Mouse (Mus musculus) heart, embryonic 14.5 days (tissue): ENCODE measurements around the gene Nol3. TPM values are rescaled to one million over a fixed set of nuclear protein-coding genes. Genes with fewer than 3 reads are reported as not detected.

Experiments
- ATAC-seq: fragments of 200-750 bp; cut with Nextera tagmentation; 2 replicates; pipeline ENCODE4 v1.8.0; 2017; ENCODE audit warnings: low read depth, moderate TSS enrichment; ENCODE audit not compliant: insufficient number of reproducible peaks, insufficient read depth, low FRiP score
- H3K27ac ChIP-seq, 2 experiments: fragments of 200-500 bp in 1 of 2; fragments of 300-500 bp in 1 of 2; sonication (generic) in 1 of 2; replicated peaks in 1 of 2; 2 replicates each; pipeline ENCODE4 v1.5.1; 2012 to 2014; ENCODE audit warnings: low read depth in 2 of 2, low read length in 2 of 2, control low read depth in 1 of 2, mild to moderate bottlenecking in 1 of 2, mixed read lengths in 1 of 2; ENCODE audit not compliant: control insufficient read depth in 1 of 2, insufficient read depth in 1 of 2
- H3K27me3 ChIP-seq: fragments of 300-500 bp; sonication (generic); 2 replicates; pipeline ENCODE4 v1.6.1; 2014; ENCODE audit warnings: mild to moderate bottlenecking, low read length, control low read depth; ENCODE audit not compliant: control insufficient read depth, insufficient read depth
- H3K36me3 ChIP-seq: fragments of 300-500 bp; sonication (generic); 2 replicates; pipeline ENCODE4 v1.6.1; 2014; ENCODE audit warnings: mild to moderate bottlenecking, control low read depth, low read length, mixed read lengths; ENCODE audit not compliant: control insufficient read depth, insufficient read depth
- H3K4me1 ChIP-seq, 2 experiments: fragments of 200-500 bp in 1 of 2; fragments of 300-500 bp in 1 of 2; sonication (generic) in 1 of 2; 2 replicates each; pipeline ENCODE4 v1.6.1; 2012 to 2014; ENCODE audit warnings: low read length in 2 of 2, control low read depth in 1 of 2, mixed read lengths in 1 of 2; ENCODE audit not compliant: control insufficient read depth in 2 of 2, insufficient read depth in 2 of 2
- H3K4me2 ChIP-seq: fragments of 300-500 bp; sonication (generic); 2 replicates; pipeline ENCODE4 v1.6.1; 2014; ENCODE audit warnings: mild to moderate bottlenecking, low read length
- H3K4me3 ChIP-seq, 2 experiments: fragments of 200-500 bp in 1 of 2; fragments of 300-500 bp in 1 of 2; sonication (generic) in 1 of 2; 2 replicates each; pipeline ENCODE4 v1.5.1; 2012 to 2014; ENCODE audit warnings: low read length in 2 of 2, mild to moderate bottlenecking in 2 of 2, control low read depth in 1 of 2, low read depth in 1 of 2, moderate library complexity in 1 of 2; ENCODE audit not compliant: control insufficient read depth in 1 of 2, insufficient read depth in 1 of 2
- H3K9ac ChIP-seq: fragments of 300-500 bp; sonication (generic); 2 replicates; pipeline ENCODE4 v1.6.1; 2014; ENCODE audit warnings: mild to moderate bottlenecking, low read length
- H3K9me3 ChIP-seq: fragments of 300-500 bp; sonication (generic); 2 replicates; pipeline ENCODE4 v1.6.1; 2016; ENCODE audit warnings: low read length, control low read depth; ENCODE audit not compliant: control insufficient read depth
- WGBS: fragments of 180-500 bp; shearing (Covaris S2); extraction: QIAGEN DNeasy Blood & Tissue Kit; methylation state at CpG from one replicate; pipeline ENCODE4 v1.1.7; 2014; 5-methylcytosine and 5-hydroxymethylcytosine counted together
- polyA plus RNA-seq: library from polyadenylated mRNA; unstranded; fragments of >200 nt; fragmentation: Nextera tagmentation; extraction: Ambion mirVana; gene quantifications from 2 replicates; pipeline ENCODE4 v1.2.1, GENCODE M21; 2014

Nol3 gene
- polyA plus RNA-seq, 1 experiment from 2014 or later = 3.4 TPM

DNA sequence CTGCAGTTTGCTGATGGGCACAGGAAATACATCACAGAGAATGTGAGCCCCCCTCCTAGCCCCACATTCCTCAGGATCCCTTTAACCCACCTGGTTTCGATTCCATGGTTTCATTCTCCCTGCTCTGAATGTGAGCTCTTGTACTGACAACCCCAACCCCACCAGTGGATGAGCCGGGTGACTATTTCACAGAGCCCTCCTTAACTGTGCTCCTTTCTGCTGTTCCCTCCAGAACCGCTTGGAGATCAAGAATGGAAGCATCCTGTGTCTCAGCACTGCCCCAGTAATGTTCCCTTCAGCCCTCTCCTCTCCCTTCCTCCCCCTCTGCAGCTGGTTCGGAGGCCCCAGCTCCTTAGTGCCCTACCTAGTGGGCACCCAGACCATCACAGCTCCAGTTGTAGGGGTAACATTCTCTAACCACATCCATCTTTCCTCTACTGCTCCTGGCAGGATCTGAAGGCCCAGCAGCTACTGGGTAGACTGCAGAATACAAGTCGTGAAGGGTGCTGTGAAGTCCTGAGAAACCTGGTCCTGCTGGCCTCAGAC lies 30.3 kb downstream of the Nol3 start:
- H3K27ac ChIP-seq = peak overlapping the region in 1 of 2 experiments; percentile 66; a peak in 2 of 4 replicates
- H3K4me2 ChIP-seq = peak overlapping the region; percentile 83
- no peaks in the 10 kb centered on the region for H3K27me3 ChIP-seq
- H3K9ac ChIP-seq = peak overlapping the region; percentile 74
- 46% methylated on average over 5 of the region's 5 CpGs for WGBS
- H3K4me3 ChIP-seq = peak overlapping the region; percentile 38 to 46
- no peaks in the 10 kb centered on the region for H3K9me3 ChIP-seq
- peaks cover 23 to 31% of the 10 kb centered on the region in 2 experiments for H3K4me1 ChIP-seq
- H3K36me3 ChIP-seq = peaks cover 69% of the 10 kb centered on the region
- ATAC-seq = no peak

DNA sequence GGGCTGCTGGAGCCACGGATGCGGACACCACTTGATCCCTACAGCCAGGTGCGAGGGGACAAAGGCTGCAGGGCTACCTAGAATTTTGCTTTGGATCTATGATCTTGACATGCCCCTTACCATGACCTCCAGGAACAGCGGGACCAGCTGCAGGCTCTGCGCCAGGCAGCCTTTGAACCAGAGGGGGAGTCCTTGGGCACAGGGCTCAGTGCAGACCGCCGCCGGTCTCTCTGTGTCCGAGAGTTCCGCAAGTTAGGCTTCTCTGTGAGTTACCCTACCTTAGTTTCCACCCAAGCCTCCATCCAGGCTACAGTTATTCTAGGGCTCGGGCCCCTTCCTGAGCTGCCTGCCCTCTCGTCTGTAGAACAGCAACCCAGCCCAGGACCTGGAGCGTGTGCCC lies 31.7 kb downstream of the Nol3 start:
- H3K4me2 ChIP-seq = no peak overlapping the region
- no peaks in the 10 kb centered on the region for H3K27me3 ChIP-seq
- no peak overlapping the region for H3K27ac ChIP-seq
- 89% methylated on average over 13 of the region's 13 CpGs for WGBS
- no peak overlapping the region for H3K9ac ChIP-seq
- H3K4me1 ChIP-seq = peaks cover 23 to 31% of the 10 kb centered on the region in 2 experiments
- no peak for ATAC-seq
- peaks cover 69% of the 10 kb centered on the region for H3K36me3 ChIP-seq
- no peak overlapping the region for H3K4me3 ChIP-seq
- H3K9me3 ChIP-seq = no peaks in the 10 kb centered on the region

DNA sequence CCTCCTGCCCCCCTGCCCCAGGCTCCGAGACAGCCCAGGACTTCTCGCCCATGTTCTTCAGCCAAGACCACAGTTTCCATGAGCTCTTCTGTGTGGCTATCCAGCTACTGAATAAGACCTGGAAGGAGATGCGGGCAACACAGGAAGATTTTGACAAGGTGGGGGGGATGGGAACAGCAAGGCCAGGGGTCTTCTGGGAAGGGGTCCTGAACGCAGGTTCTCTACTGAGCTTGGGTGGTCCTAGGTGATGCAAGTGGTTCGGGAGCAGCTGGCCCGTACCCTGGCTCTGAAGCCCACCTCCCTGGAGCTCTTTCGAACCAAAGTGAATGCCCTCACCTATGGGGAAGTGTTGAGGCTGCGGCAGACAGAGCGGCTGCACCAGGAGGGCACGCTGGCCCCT lies 32.5 kb downstream of the Nol3 start:
- peaks cover 69% of the 10 kb centered on the region for H3K36me3 ChIP-seq

DNA sequence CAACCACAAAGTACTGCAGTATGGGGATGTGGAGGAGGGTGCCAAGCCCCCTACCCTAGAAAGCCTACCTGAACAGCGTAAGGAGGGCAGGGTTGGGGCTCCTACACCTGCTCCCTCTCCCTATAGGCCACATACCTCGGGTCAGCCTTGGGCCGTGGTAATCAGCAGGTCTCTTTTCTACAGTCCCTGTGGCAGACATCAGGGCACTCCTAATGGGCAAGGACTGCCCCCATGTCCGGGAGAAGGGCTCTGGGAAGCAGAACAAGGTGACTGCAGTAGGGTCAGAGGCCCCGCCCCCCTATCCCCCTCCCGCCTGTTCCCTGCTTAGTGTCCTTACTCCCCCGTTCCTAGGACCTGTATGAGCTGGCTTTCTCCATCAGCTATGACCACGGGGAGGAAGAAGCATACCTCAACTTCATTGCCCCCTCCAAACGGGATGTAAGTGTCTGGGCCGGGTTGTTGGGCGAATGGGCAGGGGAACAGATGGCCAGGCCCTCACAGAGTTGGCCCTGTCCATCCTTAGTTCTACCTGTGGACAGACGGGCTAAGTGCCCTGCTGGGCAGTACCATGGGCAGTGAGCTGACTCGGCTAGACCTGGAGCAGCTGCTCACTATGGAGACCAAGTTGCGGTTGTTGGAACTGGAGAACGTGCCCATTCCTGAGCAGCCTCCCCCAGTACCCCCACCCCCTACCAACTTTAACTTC lies 33.4 kb downstream of the Nol3 start:
- ATAC-seq = no peak
- Histone ChIP-seq H3K9ac (no peak overlapping the region), H3K4me1 (peaks cover 26 to 34% of the 10 kb centered on the region in 2 experiments), H3K4me2 (no peak overlapping the region), H3K27me3 (no peaks in the 10 kb centered on the region), H3K27ac (no peak overlapping the region), H3K4me3 (no peak overlapping the region), H3K9me3 (no peaks in the 10 kb centered on the region), H3K36me3 (peaks cover 74% of the 10 kb centered on the region)
- whole genome bisulfite sequencing = 80% methylated on average over 15 of the region's 15 CpGs

More for the DNA sequence above, 32.5 kb downstream of the Nol3 start:
- no peak for ATAC-seq
- Histone ChIP-seq H3K9ac (no peak overlapping the region), H3K27me3 (no peaks in the 10 kb centered on the region), H3K4me3 (no peak overlapping the region), H3K4me1 (peaks cover 26 to 34% of the 10 kb centered on the region in 2 experiments), H3K9me3 (no peaks in the 10 kb centered on the region), H3K4me2 (no peak overlapping the region), H3K27ac (no peak overlapping the region)
- 93% methylated on average over 10 of the region's 10 CpGs for WGBS

DNA sequence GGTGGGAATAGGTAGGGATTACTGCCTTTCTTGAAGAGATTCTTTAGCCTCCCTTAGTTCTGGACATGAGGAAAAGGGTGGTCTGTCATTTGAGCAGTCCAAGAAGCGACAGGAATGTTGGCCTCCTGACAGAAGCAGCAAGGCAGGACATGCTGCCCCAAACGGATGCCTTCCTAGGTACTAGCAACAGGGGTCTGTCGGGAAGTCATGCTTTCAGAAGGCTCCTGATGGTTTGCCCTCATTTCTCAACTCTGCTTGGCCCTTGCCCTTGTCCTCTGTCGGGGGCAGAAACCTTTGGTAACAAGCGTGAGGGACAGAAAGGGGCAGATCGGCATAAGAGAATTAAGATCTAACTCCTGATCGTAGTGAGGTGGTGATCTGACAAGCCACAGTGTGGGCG lies 34.2 kb downstream of the Nol3 start:
- H3K27ac ChIP-seq = no peak overlapping the region
- no peak overlapping the region for H3K4me2 ChIP-seq
- peaks cover 75% of the 10 kb centered on the region for H3K36me3 ChIP-seq
- peaks cover 22 to 33% of the 10 kb centered on the region in 2 experiments for H3K4me1 ChIP-seq
- no peak overlapping the region for H3K4me3 ChIP-seq
- no peak for ATAC-seq
- no peaks in the 10 kb centered on the region for H3K27me3 ChIP-seq
- 82% methylated on average over 8 of the region's 8 CpGs for whole genome bisulfite sequencing
- H3K9me3 ChIP-seq = no peaks in the 10 kb centered on the region
- H3K9ac ChIP-seq = no peak overlapping the region

DNA sequence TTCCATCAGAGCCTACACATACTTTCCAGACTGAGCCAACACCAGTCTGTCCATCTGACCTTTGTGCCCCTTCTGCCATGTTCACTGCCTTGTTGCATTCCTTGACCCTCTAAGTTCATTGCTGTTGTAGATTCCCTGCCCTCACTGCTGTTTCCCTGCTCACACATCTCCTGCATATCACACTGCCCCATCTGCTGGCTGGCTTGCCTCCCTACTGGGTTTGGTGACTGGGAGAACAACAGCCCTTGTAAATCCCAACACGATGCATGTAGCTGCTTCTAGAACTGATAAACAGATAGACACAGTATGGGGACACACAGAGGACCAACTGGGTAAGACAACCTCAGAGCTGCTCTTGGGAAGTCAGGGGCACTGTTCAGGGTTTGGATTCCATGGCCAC lies 35.8 kb downstream of the Nol3 start:
- peaks cover 18 to 26% of the 10 kb centered on the region in 2 experiments; a peak in 3 of 4 replicates for H3K4me1 ChIP-seq
- peaks cover 89% of the 10 kb centered on the region for H3K36me3 ChIP-seq
- no peak for ATAC-seq
- no peaks in the 10 kb centered on the region for H3K27me3 ChIP-seq
- no peak overlapping the region for H3K27ac ChIP-seq
- H3K9ac ChIP-seq = no peak overlapping the region
- no peak overlapping the region for H3K4me2 ChIP-seq
- no peaks in the 10 kb centered on the region for H3K9me3 ChIP-seq
- no peak overlapping the region for H3K4me3 ChIP-seq
- WGBS = 71% methylated on average over 1 of the region's 1 CpGs

DNA sequence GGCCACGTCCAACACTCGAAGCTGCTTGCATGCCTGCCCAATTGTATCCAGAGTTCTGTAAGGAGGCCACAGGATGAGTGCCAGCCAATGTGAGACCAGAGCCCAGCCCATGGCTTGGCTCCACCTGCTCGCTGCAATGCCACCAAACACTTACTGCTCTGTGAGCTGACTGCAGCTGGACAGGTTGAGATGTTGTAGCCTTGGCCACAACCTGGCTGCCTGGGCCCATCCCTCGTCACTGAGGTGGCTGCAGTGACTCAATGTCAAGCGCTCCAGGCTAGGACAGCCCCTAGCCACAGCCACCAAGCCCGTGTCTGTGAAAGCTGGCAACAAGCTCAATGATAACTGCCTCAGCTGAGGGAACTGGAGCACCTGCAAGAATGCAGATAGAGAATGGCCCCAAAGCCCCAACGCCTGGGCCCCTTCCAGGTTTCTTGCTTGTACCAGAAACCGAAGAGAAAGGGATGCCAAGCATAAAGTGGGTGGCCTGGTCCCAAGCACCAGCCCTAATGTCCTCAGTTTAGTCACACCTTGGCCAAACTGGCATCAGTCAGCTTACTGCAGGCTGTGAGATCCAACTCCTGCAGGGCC lies 37.0 kb downstream of the Nol3 start:
- peaks cover 87% of the 10 kb centered on the region for H3K36me3 ChIP-seq
- peak overlapping the region in 1 of 2 experiments; percentile 47; a peak in 1 of 4 replicates for H3K27ac ChIP-seq
- H3K9me3 ChIP-seq = no peaks in the 10 kb centered on the region
- H3K4me1 ChIP-seq = peaks cover 18 to 26% of the 10 kb centered on the region in 2 experiments; a peak in 3 of 4 replicates
- H3K4me3 ChIP-seq = no peak overlapping the region
- ATAC-seq = no peak
- H3K9ac ChIP-seq = no peak overlapping the region
- H3K27me3 ChIP-seq = no peaks in the 10 kb centered on the region
- WGBS = 78% methylated on average over 8 of the region's 8 CpGs
- H3K4me2 ChIP-seq = no peak overlapping the region
